Mouse (Mus musculus) lung, adult 2 months (tissue): ENCODE results near the gene Kcna10. TPM values are rescaled to one million over a fixed set of nuclear protein-coding genes. Genes with fewer than 3 reads are reported as not detected.

Source experiments
- DNase-seq: peaks from one replicate; pipeline ENCODE4 v3.0.0; 2022
- H3K4me1 ChIP-seq: fragments of 200-500 bp; 2 replicates; pipeline ENCODE4 v1.6.1; 2011; ENCODE audit warnings: low read length; ENCODE audit not compliant: control insufficient read depth, insufficient read depth
- H3K4me3 ChIP-seq: fragments of 200-500 bp; replicated peaks from 2 replicates; pipeline ENCODE3; 2011; ENCODE audit warnings: low read depth, mild to moderate bottlenecking, control low read depth, low read length; ENCODE audit errors: extremely low read depth
- CTCF ChIP-seq: fragments of 200-500 bp; IDR thresholded peaks from 2 replicates; pipeline ENCODE4 v1.5.1; 2011; ENCODE audit warnings: mild to moderate bottlenecking, low read length, control low read depth; ENCODE audit not compliant: insufficient read depth
- POLR2A ChIP-seq: fragments of 200-500 bp; IDR thresholded peaks from 2 replicates; pipeline ENCODE4 v1.6.1; 2011; ENCODE audit warnings: low read depth, mild to moderate bottlenecking, control low read depth, low read length, borderline replicate concordance; ENCODE audit errors: extremely low read depth
- WGBS: fragments of 180-500 bp; shearing (Covaris S2); methylation state at CpG from one replicate; pipeline ENCODE4 v1.1.7; 2018; 5-methylcytosine and 5-hydroxymethylcytosine counted together
- polyA plus RNA-seq: library from polyadenylated mRNA; depleted of rRNA; stranded (reverse); fragments of >200 nt; gene quantifications from 2 replicates; pipeline ENCODE4 v1.2.3, GENCODE M21; 2012

Gene Kcna10
- polyA plus RNA-seq, 1 experiment = not detected

GRCm38 (mm10) chr3:107162741-107163140, 20.1 kb upstream of the Kcna10 start:
- TF ChIP-seq CTCF (no peak), POLR2A (no peak)
- no peak overlapping the region for H3K4me3 ChIP-seq
- 91% methylated on average over 2 of the region's 2 CpGs for WGBS
- H3K4me1 ChIP-seq = no peaks in the 10 kb centered on the region
- no peak for DNase-seq

- no peak overlapping the region for H3K4me3 ChIP-seq
- DNase-seq = no peak
- no peaks in the 10 kb centered on the region for H3K4me1 ChIP-seq
- 69% methylated on average over 2 of the region's 2 CpGs for WGBS
- no peak for TF ChIP-seq CTCF
These were observed 13.3 kb upstream of the Kcna10 start for GRCm38 (mm10) chr3:107169552-107169951.

DNA sequence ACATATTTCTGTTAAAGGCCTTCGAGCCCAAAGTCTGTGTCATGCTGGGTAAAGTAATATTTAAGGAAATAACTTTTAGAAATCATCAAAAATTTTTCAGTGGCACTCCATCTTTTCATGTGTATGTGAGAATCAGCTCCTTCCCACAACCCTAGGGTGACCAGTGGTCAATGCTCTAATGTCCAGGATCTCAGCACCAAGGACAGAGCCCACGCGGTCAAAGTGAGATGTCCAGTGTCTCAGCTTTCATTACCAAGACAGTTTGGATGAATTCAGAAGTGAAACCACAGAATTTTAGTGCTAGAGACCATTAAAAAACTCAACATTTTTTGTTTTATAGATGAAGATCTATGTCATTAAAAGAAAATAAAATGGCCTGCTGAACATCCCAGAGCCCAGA, 10.9 kb upstream of the Kcna10 start:
- WGBS = 56% methylated on average over 3 of the region's 3 CpGs
- no peak for DNase-seq
- TF ChIP-seq CTCF = no peak
- TF ChIP-seq POLR2A = no peak
- no peak overlapping the region for H3K4me3 ChIP-seq
- H3K4me1 ChIP-seq = no peaks in the 10 kb centered on the region

DNA sequence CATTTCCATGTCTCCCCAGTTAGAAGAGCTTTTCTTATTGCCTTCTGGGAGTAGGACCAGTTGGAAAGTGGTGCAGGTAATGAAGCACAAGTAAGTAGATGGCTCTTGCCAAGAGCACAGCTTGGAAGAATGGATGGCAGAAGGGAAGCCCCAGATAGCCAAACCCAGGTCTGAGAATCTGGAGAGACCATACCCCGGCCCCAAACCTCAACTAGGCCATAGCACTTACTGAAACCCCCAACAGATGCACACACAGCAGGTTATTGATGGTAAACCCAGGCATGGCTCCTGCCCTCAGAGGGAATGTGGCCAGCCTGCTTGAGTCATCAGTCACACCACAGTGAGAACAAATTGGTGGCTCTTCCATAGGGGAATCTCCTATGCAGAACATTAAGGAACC, 10.3 kb upstream of the Kcna10 start:
- no peak overlapping the region for H3K4me3 ChIP-seq

DNA sequence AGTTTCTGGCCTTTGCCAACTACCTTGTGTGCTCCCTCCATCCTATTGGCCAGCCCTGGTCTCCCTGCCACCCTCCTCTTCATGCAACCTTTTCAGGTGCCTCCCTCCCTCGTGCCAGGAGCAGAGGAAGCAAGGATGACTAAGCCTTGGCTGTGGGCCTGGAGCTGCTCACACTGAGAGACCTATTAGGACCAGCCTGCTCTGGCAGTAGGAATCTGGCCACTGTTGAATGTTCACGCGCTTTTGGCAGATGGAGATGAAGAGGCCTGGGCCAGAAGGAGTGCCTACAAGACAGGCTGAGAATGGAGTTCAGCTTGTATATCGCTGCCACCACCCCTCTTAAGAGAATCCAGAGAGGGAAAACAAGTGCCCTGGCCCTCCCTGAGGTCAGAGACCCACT, 7.4 kb upstream of the Kcna10 start:
- Histone ChIP-seq H3K4me1 (no peaks in the 10 kb centered on the region), H3K4me3 (no peak overlapping the region)
- 42% methylated on average over 4 of the region's 4 CpGs for WGBS
- DNase-seq = no peak
- TF ChIP-seq CTCF (no peak), POLR2A (no peak)

More for the DNA sequence above, 10.3 kb upstream of the Kcna10 start:
- no peaks in the 10 kb centered on the region for H3K4me1 ChIP-seq
- 79% methylated on average over 1 of the region's 1 CpGs for WGBS
- TF ChIP-seq POLR2A = no peak
- TF ChIP-seq CTCF = no peak
- DNase-seq = no peak

- WGBS = 65% methylated on average over 9 of the region's 9 CpGs
- Histone ChIP-seq H3K4me1 (no peaks in the 10 kb centered on the region), H3K4me3 (no peak overlapping the region)
- TF ChIP-seq POLR2A (no peak), CTCF (no peak)
- DNase-seq = no peak
These were observed 6.4 kb upstream of the Kcna10 start for GRCm38 (mm10) chr3:107176501-107176900.

GRCm38 (mm10) chr3:107180860-107181259, 2.0 kb upstream of the Kcna10 start:
- WGBS = 70% methylated on average over 2 of the region's 2 CpGs
- no peak for DNase-seq
- TF ChIP-seq CTCF (no peak), POLR2A (no peak)
- Histone ChIP-seq H3K4me3 (no peak overlapping the region), H3K4me1 (no peaks in the 10 kb centered on the region)

DNA sequence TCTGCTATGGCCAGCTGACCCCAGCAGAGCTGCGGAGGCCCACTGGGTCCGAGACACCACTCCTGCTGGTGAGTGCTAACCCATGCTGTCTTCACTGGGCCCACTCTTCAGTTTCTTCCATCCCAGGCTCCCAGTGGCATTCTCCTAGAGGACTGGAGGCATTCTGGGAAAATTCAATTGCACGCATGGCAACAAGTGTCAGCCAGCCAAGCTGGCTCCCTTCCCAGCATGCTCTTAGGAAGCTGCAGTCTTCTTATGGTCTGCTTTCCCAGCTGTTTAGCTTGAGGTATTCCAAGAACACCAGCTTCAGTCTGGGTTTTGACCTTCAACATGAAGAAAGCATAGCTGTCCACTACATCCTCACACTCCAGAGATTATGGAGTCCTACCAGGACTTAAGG, 322 bp downstream of the Kcna10 start:
- 66% methylated on average over 3 of the region's 3 CpGs for WGBS
- Histone ChIP-seq H3K4me3 (no peak overlapping the region), H3K4me1 (no peaks in the 10 kb centered on the region)
- TF ChIP-seq CTCF (no peak), POLR2A (no peak)
- DNase-seq = no peak

DNA sequence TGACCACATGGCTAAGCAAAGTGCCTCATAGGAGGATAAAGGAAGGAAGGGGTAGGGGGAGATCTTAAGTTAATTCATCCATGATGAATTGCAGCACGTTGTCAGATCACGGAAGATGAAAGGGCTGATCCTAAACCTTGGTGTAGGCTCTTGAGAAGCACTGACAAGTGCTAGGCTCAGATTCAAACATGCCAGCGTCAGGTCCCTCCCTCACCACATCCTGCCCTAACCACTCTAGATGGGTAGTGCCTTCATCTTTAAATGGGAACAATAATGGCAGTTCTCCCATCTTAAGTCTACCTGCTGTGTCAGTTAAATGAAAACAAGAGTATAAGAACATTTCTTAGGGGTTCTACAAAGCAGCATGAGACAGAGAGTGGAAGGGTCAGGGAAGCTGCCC, 2.7 kb downstream of the Kcna10 start:
- no peak overlapping the region for H3K4me3 ChIP-seq
- no peak for TF ChIP-seq CTCF
- no peak for TF ChIP-seq POLR2A
- no peak for DNase-seq
- H3K4me1 ChIP-seq = no peaks in the 10 kb centered on the region
- 59% methylated on average over 3 of the region's 3 CpGs for WGBS

- Histone ChIP-seq H3K4me3 (no peak overlapping the region), H3K4me1 (no peaks in the 10 kb centered on the region)
- 83% methylated on average over 4 of the region's 4 CpGs for WGBS
- TF ChIP-seq POLR2A = no peak
- TF ChIP-seq CTCF = no peak
- DNase-seq = no peak
These were observed 4.2 kb downstream of the Kcna10 start for GRCm38 (mm10) chr3:107187022-107187421.

DNA sequence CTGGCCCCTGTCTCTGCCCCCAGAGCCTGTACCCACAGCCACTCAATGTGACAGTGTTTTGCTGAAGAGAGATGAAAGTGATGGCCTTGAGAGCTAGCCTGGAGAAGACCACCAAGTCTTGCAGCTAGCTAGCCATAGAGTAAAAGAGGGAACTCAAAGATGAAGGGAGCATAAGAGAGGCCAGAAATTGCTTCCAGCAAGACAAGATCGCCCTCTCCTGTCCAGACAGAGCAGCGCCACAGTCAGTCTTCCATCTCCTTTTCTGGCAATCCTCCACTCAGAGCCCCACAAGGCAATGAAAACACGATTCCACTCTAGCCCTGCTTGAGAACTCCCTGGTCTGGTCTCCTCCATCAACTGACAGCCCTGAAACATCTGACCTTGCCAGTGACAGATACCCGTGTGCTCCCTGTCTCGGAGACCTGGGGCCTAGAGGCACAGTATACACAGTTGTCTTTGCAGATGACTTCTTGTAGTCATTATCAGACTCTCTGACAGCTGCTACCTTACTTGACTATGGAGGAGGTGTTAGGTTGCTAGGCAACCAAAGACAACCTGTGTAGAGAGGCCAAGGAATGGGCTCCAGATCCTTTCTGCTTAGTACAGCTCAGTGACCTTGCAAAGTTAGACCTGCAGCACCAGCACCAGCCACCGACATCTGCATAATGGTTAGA, 5.5 kb downstream of the Kcna10 start:
- DNase-seq = no peak
- Histone ChIP-seq H3K4me1 (no peaks in the 10 kb centered on the region), H3K4me3 (no peak overlapping the region)
- WGBS = 38% methylated on average over 6 of the region's 6 CpGs
- TF ChIP-seq POLR2A (no peak), CTCF (peak; percentile 52)
